Mouse (Mus musculus) hindbrain, embryonic 15.5 days (tissue): ENCODE measurements around the gene Hist1h2ae. TPM values are rescaled to one million over a fixed set of nuclear protein-coding genes. Genes with fewer than 3 reads are reported as not detected.

ENCODE experiments used
- ATAC-seq: fragments of 200-750 bp; cut with Nextera tagmentation; 2 replicates; pipeline ENCODE4 v1.8.0; 2017; ENCODE audit warnings: low read depth, moderate number of reproducible peaks, moderate TSS enrichment; ENCODE audit not compliant: low FRiP score
- H3K27ac ChIP-seq: fragments of 300-500 bp; sonication (generic); replicated peaks from 2 replicates; pipeline ENCODE4 v1.5.1; 2015; ENCODE audit warnings: mild to moderate bottlenecking, inconsistent platforms
- H3K27me3 ChIP-seq: fragments of 300-500 bp; sonication (generic); 2 replicates; pipeline ENCODE4 v1.6.1; 2015; ENCODE audit warnings: control low read depth, inconsistent platforms
- H3K36me3 ChIP-seq: fragments of 300-500 bp; sonication (generic); 2 replicates; pipeline ENCODE4 v1.6.1; 2015; ENCODE audit warnings: control low read depth, inconsistent platforms
- H3K4me1 ChIP-seq: fragments of 300-500 bp; sonication (generic); replicated peaks from 2 replicates; pipeline ENCODE4 v1.6.1; 2015; ENCODE audit warnings: control low read depth, inconsistent platforms
- H3K4me2 ChIP-seq: fragments of 300-500 bp; sonication (generic); 2 replicates; pipeline ENCODE4 v1.6.1; 2015; ENCODE audit warnings: moderate library complexity, mild to moderate bottlenecking, inconsistent platforms
- H3K4me3 ChIP-seq: fragments of 300-500 bp; sonication (generic); 2 replicates; pipeline ENCODE4 v1.5.1; 2015; ENCODE audit warnings: mild to moderate bottlenecking, inconsistent platforms
- H3K9ac ChIP-seq: fragments of 300-500 bp; sonication (generic); 2 replicates; pipeline ENCODE4 v1.6.1; 2015; ENCODE audit warnings: inconsistent platforms
- H3K9me3 ChIP-seq: fragments of 300-500 bp; sonication (generic); 2 replicates; pipeline ENCODE4 v1.6.1; 2016; ENCODE audit warnings: control low read depth, inconsistent platforms
- WGBS: fragments of 180-500 bp; shearing (Covaris S2); methylation state at CpG from one replicate; pipeline ENCODE4 v1.1.7; 2015; 5-methylcytosine and 5-hydroxymethylcytosine counted together
- polyA plus RNA-seq: library from polyadenylated mRNA; unstranded; fragments of >200 nt; fragmentation: Nextera tagmentation; extraction: Ambion mirVana; gene quantifications from 2 replicates; pipeline ENCODE4 v1.2.1, GENCODE M21; 2015

The Hist1h2ae gene
- polyA plus RNA-seq, 1 experiment from 2014 or later = 15.9 TPM

GRCm38 (mm10) chr13:23532262-23533075 lies 38.6 kb downstream of the Hist1h2ae start:
- H3K4me2 ChIP-seq = peak overlapping the region; percentile 89
- peak overlapping the region; percentile 96 for H3K27ac ChIP-seq
- no peaks in the 10 kb centered on the region for H3K9me3 ChIP-seq
- ATAC-seq = no peak
- peaks cover 43% of the 10 kb centered on the region for H3K4me1 ChIP-seq
- 23% methylated on average over 9 of the region's 9 CpGs for WGBS
- peak overlapping the region; percentile 52 for H3K4me3 ChIP-seq
- no peaks in the 10 kb centered on the region for H3K27me3 ChIP-seq
- H3K36me3 ChIP-seq = no peaks in the 10 kb centered on the region
- H3K9ac ChIP-seq = peak overlapping the region; percentile 62

- WGBS = under 1% methylated on average over 60 of the region's 70 CpGs
- Histone ChIP-seq H3K4me3 (peak within 1 kb of the TSS; percentile 52), H3K27me3 (no peaks in the 10 kb centered on the region), H3K4me2 (peak within 1 kb of the TSS; percentile 89), H3K9me3 (no peaks in the 10 kb centered on the region), H3K27ac (peak within 1 kb of the TSS; percentile 96), H3K36me3 (no peaks in the 10 kb centered on the region), H3K9ac (peak within 1 kb of the TSS; percentile 62), H3K4me1 (peaks cover 48% of the 10 kb centered on the region)
- peak; percentile 85 for ATAC-seq
Measured at GRCm38 (mm10) chr13:23530901-23531875, 39.8 kb downstream of the Hist1h2ae start, which contains the start of gene Hist1h4h. TSS of gene Hist1h4h (plus strand) at chr13:23531050.

DNA sequence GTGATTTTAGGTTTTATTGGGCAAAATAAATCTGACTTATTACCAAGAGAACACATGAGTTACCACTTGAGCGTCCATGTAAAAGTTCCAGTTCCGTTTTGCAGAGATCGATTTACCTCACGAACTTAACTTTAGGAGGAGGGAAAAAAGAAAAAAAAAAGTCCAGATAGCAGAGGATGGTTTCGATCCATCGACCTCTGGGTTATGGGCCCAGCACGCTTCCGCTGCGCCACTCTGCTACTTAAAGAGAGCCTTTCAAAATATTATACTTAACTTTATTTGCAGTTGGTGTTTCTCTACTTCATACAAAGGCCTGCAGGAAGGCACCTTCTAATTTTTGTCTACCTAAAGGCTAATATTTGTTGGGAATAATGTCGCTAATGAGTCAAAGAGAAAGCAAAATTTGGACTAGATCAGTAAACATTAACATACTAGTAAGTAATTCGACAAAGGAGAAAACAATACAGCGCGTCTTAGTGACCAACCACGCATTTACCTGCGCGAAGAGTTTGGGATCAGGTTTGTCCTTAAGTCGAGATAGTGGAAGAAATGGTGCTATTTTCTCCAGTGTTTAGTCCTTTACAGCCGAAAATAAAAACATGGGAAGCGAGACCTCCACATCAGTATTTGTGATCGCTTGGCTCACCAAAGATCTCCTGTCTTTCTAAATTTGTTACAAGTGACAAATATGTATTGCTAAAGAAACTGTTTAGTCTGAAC lies 40.7 kb downstream of the Hist1h2ae start:
- no peak for ATAC-seq
- Histone ChIP-seq H3K9me3 (no peaks in the 10 kb centered on the region), H3K27me3 (no peaks in the 10 kb centered on the region), H3K4me1 (peaks cover 51% of the 10 kb centered on the region), H3K4me3 (peak overlapping the region; percentile 52), H3K36me3 (no peaks in the 10 kb centered on the region), H3K9ac (peak overlapping the region; percentile 62), H3K4me2 (peak overlapping the region; percentile 89), H3K27ac (peak overlapping the region; percentile 96)
- WGBS = under 1% methylated on average over 20 of the region's 20 CpGs

DNA sequence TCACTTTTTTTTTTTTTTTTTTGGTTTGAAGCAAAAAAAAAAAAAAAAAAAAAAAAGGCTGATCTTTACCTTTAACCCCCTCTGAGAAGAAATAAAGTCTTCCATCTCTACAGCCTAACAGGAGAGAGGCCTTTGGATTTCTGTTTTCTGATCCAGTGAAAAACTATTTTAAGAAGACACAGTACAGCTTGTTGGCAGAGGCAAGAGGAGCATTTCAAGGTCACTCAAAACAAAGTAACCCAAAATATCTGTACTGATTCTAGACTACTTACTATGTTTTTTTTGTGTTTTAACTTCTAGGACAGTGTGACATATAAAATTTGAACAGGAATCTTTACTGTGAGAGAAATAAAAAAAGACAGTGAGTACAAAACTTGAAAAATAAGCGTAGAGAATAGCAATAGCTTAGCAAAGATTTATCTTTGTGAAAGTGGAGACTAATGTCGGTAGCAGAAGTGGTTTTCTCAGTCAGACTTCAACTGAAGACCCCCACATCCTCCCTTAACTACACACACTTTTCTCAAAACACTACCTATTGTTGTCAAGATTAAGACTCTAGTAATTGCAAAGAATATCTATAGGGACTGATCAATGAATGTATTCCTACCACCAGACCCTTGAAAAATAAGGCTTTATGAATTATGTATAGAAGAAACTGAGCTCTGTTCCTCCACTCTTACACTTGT lies 41.4 kb downstream of the Hist1h2ae start:
- peak overlapping the region; percentile 52 for H3K4me3 ChIP-seq
- 33% methylated on average over 2 of the region's 2 CpGs for WGBS
- H3K4me2 ChIP-seq = peak overlapping the region; percentile 89
- peak overlapping the region; percentile 96 for H3K27ac ChIP-seq
- ATAC-seq = no peak
- peak overlapping the region; percentile 62 for H3K9ac ChIP-seq
- H3K9me3 ChIP-seq = no peaks in the 10 kb centered on the region
- H3K27me3 ChIP-seq = no peaks in the 10 kb centered on the region
- no peaks in the 10 kb centered on the region for H3K36me3 ChIP-seq
- peaks cover 48% of the 10 kb centered on the region for H3K4me1 ChIP-seq

GRCm38 (mm10) chr13:23529005-23529404 lies 42.0 kb downstream of the Hist1h2ae start:
- whole genome bisulfite sequencing = 57% methylated on average over 5 of the region's 5 CpGs
- Histone ChIP-seq H3K27me3 (no peaks in the 10 kb centered on the region), H3K36me3 (no peaks in the 10 kb centered on the region), H3K4me1 (peaks cover 41% of the 10 kb centered on the region), H3K4me2 (no peak overlapping the region), H3K9ac (no peak overlapping the region), H3K9me3 (no peaks in the 10 kb centered on the region), H3K27ac (no peak overlapping the region), H3K4me3 (no peak overlapping the region)
- no peak for ATAC-seq

GRCm38 (mm10) chr13:23526312-23526711 lies 44.7 kb downstream of the Hist1h2ae start:
- H3K4me3 ChIP-seq = peak overlapping the region; percentile 52
- under 1% methylated on average over 17 of the region's 17 CpGs for WGBS
- peak; percentile 62 for ATAC-seq
- H3K4me1 ChIP-seq = peaks cover 24% of the 10 kb centered on the region
- H3K27ac ChIP-seq = peak overlapping the region; percentile 79
- no peaks in the 10 kb centered on the region for H3K36me3 ChIP-seq
- H3K9ac ChIP-seq = peak overlapping the region; percentile 42
- no peaks in the 10 kb centered on the region for H3K27me3 ChIP-seq
- peak overlapping the region; percentile 57 for H3K4me2 ChIP-seq
- no peaks in the 10 kb centered on the region for H3K9me3 ChIP-seq

GRCm38 (mm10) chr13:23525901-23526300 lies 45.1 kb downstream of the Hist1h2ae start:
- H3K9ac ChIP-seq = no peak overlapping the region

GRCm38 (mm10) chr13:23524654-23525053 lies 46.4 kb downstream of the Hist1h2ae start:
- no peaks in the 10 kb centered on the region for H3K36me3 ChIP-seq
- no peaks in the 10 kb centered on the region for H3K9me3 ChIP-seq
- H3K9ac ChIP-seq = no peak overlapping the region
- no peak for ATAC-seq
- no peaks in the 10 kb centered on the region for H3K27me3 ChIP-seq
- 9% methylated on average over 5 of the region's 5 CpGs for WGBS
- H3K27ac ChIP-seq = no peak overlapping the region
- peak overlapping the region; percentile 23 for H3K4me2 ChIP-seq
- no peak overlapping the region for H3K4me3 ChIP-seq
- H3K4me1 ChIP-seq = peaks cover 21% of the 10 kb centered on the region

More at GRCm38 (mm10) chr13:23525901-23526300, 45.1 kb downstream of the Hist1h2ae start:
- Histone ChIP-seq H3K9me3 (no peaks in the 10 kb centered on the region), H3K27me3 (no peaks in the 10 kb centered on the region), H3K27ac (no peak overlapping the region), H3K4me2 (peak overlapping the region; percentile 57), H3K4me1 (peaks cover 24% of the 10 kb centered on the region), H3K4me3 (peak overlapping the region; percentile 52), H3K36me3 (no peaks in the 10 kb centered on the region)
- no peak for ATAC-seq
- 2% methylated on average over 10 of the region's 10 CpGs for WGBS

DNA sequence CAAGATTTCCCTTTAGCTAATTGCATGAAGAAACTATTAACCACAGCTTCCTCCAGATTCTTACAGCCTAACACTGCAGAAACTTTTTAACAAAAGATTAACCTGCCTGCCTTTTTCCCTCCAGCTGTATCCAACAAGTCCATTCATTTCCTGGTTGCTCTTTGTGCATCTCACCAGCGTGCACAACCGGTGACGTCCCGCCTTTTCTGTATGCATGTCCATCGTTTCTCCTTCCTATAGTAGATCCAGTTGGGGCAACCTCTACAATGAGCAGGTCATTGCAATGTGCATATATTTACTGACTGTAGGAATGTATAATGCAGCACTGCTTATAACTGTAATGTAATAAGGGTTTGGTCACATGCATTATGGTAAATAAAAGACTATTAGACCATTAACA lies 47.0 kb downstream of the Hist1h2ae start:
- Histone ChIP-seq H3K9ac (no peak overlapping the region), H3K9me3 (no peaks in the 10 kb centered on the region)
- WGBS = 47% methylated on average over 5 of the region's 5 CpGs

GRCm38 (mm10) chr13:23521703-23522102 lies 49.3 kb downstream of the Hist1h2ae start:
- Histone ChIP-seq H3K4me2 (peak overlapping the region; percentile 43), H3K4me3 (0 out of 2 replicates have a peak overlapping the region, but pooled peaks have one; percentile 8), H3K27ac (no peak overlapping the region), H3K9ac (no peak overlapping the region), H3K4me1 (peaks cover 16% of the 10 kb centered on the region), H3K36me3 (no peaks in the 10 kb centered on the region), H3K27me3 (no peaks in the 10 kb centered on the region), H3K9me3 (no peaks in the 10 kb centered on the region)
- 1% methylated on average over 14 of the region's 14 CpGs for WGBS
- ATAC-seq = no peak

More for the DNA sequence above, 47.0 kb downstream of the Hist1h2ae start:
- Histone ChIP-seq H3K36me3 (no peaks in the 10 kb centered on the region), H3K4me2 (no peak overlapping the region), H3K27me3 (no peaks in the 10 kb centered on the region), H3K4me1 (peaks cover 20% of the 10 kb centered on the region), H3K4me3 (no peak overlapping the region), H3K27ac (no peak overlapping the region)
- ATAC-seq = no peak
